Mouse (Mus musculus) olfactory bulb, adult 2 months (tissue): ENCODE data around the gene Tmem117.

Experiments used
- CTCF ChIP-seq: fragments of 200-500 bp; IDR thresholded peaks from 2 replicates; pipeline ENCODE4 v1.5.1; 2012; ENCODE audit warnings: low read depth, mild to moderate bottlenecking, low read length, moderate library complexity; ENCODE audit not compliant: insufficient read depth
- POLR2A ChIP-seq: fragments of 200-500 bp; IDR thresholded peaks from 2 replicates; pipeline ENCODE4 v1.6.1; 2012; ENCODE audit warnings: mild to moderate bottlenecking, low read depth, low read length, moderate library complexity; ENCODE audit not compliant: insufficient read depth

- TF ChIP-seq CTCF (no peak), POLR2A (no peak)
These were observed 502.4 kb downstream of the Tmem117 start for GRCm38 (mm10) chr15:95131401-95131800.
